Mouse (Mus musculus): Measurements from ENCODE around the gene Frs2. TPM values are rescaled to one million over a fixed set of nuclear protein-coding genes. Genes with fewer than 3 reads are reported as not detected.
"Not testable (repeated sequence)": the region's sequence is repeated elsewhere in the genome, so short reads cannot be mapped to it uniquely, and the experiment has no call there.

Frs2 gene
- total and polyA plus RNA-seq, 3 experiments: 5.6 to 28.1 (median 21.4) TPM

GRCm38 (mm10) chr10:117043497-117044166 is 104.7 kb downstream of the Frs2 start:
- not testable (repeated sequence) for DNase-seq

DNA sequence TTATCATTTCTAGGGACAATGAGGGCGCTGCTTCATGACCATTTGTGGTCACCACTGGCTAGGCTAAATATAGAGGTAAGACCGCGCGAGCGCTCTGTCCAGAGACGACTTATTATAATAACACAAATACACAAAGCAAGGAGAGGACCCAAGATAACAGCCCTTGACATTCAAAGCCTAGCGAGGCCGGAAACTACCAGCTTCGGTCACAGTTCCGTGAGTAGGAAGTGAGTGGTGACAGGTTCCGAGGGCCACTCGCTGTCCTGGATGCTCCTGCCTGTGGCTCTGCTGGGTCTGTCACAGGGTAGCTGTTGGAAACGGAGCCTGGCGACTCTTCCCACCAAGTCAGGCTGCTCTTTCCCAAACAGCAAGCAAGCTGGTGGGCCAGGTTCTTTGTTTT is 106.0 kb downstream of the Frs2 start:
- no peak for DNase-seq

- no peak for DNase-seq
Measured at GRCm38 (mm10) chr10:117040355-117040754, 108.0 kb downstream of the Frs2 start.

DNA sequence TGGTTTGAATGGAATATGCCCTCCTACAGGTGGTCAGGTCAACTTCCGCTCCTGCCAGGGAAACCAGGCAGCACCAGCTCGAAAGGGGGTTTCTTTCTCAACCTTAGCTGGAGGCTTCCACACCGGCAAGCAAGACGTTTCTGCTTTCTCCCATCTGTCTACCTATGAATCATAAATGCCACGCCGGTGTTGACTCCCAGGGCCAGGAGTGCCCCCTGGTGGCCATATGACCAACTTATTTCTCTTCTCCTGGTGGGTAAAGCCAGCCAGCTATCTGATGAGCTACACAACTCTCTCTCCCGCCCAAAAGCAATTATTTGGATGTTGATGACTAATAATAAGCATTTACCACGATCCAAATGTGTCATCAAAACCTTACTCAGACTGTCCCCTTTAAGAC is 114.5 kb downstream of the Frs2 start:
- peak; percentile 88 for DNase-seq

- DNase-seq: no peak
Measured at GRCm38 (mm10) chr10:117031160-117031559, 117.2 kb downstream of the Frs2 start.

GRCm38 (mm10) chr10:117026176-117026575 is 122.2 kb downstream of the Frs2 start:
- no peak for DNase-seq

DNA sequence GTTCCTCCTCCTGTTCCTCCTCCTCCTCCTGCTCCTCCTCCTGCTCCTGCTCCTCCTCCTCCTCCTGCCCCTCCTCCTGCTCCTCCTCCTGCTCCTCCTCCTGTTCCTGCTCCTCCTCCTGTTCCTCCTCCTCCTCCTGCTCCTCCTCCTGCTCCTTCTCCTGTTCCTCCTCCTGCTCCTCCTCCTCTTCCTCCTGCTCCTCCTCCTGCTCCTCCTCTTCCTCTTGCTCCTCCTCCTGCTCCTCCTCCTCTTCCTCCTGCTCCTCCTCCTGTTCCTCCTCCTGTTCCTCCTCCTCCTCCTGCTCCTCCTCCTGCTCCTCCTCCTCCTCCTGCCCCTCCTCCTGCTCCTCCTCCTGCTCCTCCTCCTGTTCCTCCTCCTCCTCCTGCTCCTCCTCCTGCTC is 122.6 kb downstream of the Frs2 start:
- DNase-seq: not testable (repeated sequence)

- DNase-seq: no peak
Measured at GRCm38 (mm10) chr10:117023693-117024092, 124.6 kb downstream of the Frs2 start.

DNA sequence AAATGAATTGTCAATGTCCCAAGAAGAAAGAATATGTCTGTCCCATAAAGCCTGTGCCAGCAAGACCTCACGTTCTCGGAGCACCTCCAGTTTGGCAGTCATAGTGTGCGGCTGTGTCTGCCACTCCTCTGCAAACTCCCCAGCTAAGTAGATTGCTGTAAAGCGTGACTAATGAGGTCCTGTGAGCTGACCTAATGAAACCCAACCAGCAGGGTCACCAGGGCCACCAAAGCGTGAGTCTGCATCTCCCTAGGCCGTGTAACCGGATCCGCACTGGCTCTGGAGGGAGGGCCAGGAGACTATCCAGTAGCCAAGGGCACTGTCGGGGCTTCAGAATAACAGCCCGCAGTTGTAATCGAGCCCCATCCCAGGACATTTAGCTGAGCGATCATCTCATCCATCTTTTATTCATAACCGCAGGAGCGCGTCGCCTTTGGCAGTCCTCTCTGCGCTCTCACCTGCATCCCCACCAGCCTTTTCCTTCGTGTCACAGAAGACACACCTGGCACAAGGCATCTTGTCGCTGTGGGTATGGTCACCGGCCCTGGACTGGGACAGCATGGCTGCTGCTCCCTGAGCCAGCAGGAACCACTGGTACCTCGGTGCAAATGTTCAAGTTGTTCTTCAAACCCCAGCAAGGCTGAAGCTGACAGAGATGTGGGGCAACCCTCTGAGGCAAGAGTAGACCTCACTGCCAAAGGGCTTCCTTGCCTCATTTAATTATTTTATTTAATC is 127.1 kb downstream of the Frs2 start:
- DNase-seq: no peak

Other genes starting within 250 kb of the Frs2 start
- 10 to 100 TPM; 36.8 to 37.9 TPM for gene Rab3ip, start 197.8 kb downstream of the Frs2 start, total RNA-seq (2021)
- gene Rab3ip, start 197.8 kb downstream of the Frs2 start, polyA plus RNA-seq (2012; rRNA removed): 45.4 and 52.2 TPM in 2 replicates
- not detected for gene Gm10271, start 175.9 kb downstream of the Frs2 start, total RNA-seq (2021)
- gene Gm10271, start 175.9 kb downstream of the Frs2 start, polyA plus RNA-seq (2012; rRNA removed): not detected in 2 replicates
- gene Best3, start 162.2 kb downstream of the Frs2 start, total RNA-seq (2021): under 1 TPM; 0.29 to 0.31 TPM
- gene Best3, start 162.2 kb downstream of the Frs2 start, polyA plus RNA-seq (2012; rRNA removed): 0.37 and 0.42 TPM in 2 replicates
- not detected for gene Lrrc10, start 103.2 kb downstream of the Frs2 start, total RNA-seq (2021)
- gene Lrrc10, start 103.2 kb downstream of the Frs2 start, polyA plus RNA-seq (2012; rRNA removed): not detected in 2 replicates
- 100 to 1,000 TPM; 217 to 230 TPM for gene Cct2, start 84.7 kb downstream of the Frs2 start, total RNA-seq (2021)
- gene Cct2, start 84.7 kb downstream of the Frs2 start, polyA plus RNA-seq (2012; rRNA removed): 17.6 and 21.5 TPM in 2 replicates
- gene Yeats4, start 76.0 kb upstream of the Frs2 start, total RNA-seq (2021): 10 to 100 TPM; 43.0 to 47.3 TPM
- gene Yeats4, start 76.0 kb upstream of the Frs2 start, polyA plus RNA-seq (2012; rRNA removed): 29.1 and 35.7 TPM in 2 replicates
- not detected for gene 9530003J23Rik, start 90.2 kb upstream of the Frs2 start, total RNA-seq (2021)
- gene 9530003J23Rik, start 90.2 kb upstream of the Frs2 start, polyA plus RNA-seq (2012; rRNA removed): not detected in 2 replicates
- 100 to 1,000 TPM; 158 to 168 TPM for gene Lyz2, start 133.8 kb upstream of the Frs2 start, total RNA-seq (2021)
- 61.9 and 69.7 TPM in 2 replicates for gene Lyz2, start 133.8 kb upstream of the Frs2 start, polyA plus RNA-seq (2012; rRNA removed)
- 10 to 100 TPM; 12.3 to 22.2 TPM for gene Lyz1, start 144.3 kb upstream of the Frs2 start, total RNA-seq (2021)
- 1.5 and 1.7 TPM in 2 replicates for gene Lyz1, start 144.3 kb upstream of the Frs2 start, polyA plus RNA-seq (2012; rRNA removed)
- gene Cpsf6, start 231.5 kb upstream of the Frs2 start, total RNA-seq (2021): 10 to 100 TPM; 49.8 to 72.7 TPM
- 62.5 and 78.5 TPM in 2 replicates for gene Cpsf6, start 231.5 kb upstream of the Frs2 start, polyA plus RNA-seq (2012; rRNA removed)